Mouse (Mus musculus) stomach, adult 2 months (tissue): Measurements from ENCODE around the gene Gm15091. TPM values are rescaled to one million over a fixed set of nuclear protein-coding genes. Genes with fewer than 3 reads are reported as not detected.

Experiments used
- polyA plus RNA-seq: library from polyadenylated mRNA; depleted of rRNA; stranded (reverse); fragments of >200 nt; gene quantifications from 2 replicates; pipeline ENCODE4 v1.2.3, GENCODE M21; 2012; rRNA removed

The Gm15091 gene
- polyA plus RNA-seq: not detected in 2 replicates

GRCm38 (mm10) chrX:149941355-149941754 is at the start of gene Gm15091:
Gm15091 (plus strand) TSS chrX:149941655.

Other genes starting within 250 kb of the Gm15091 start
- not detected in 2 replicates for gene Gm15097, start 157.2 kb upstream of the Gm15091 start, polyA plus RNA-seq